Mouse (Mus musculus) stomach, embryonic 15.5 days (tissue): ENCODE results near the gene Gm8332. TPM values are rescaled to one million over a fixed set of nuclear protein-coding genes. Genes with fewer than 3 reads are reported as not detected.
"Not testable (repeated sequence)": the region's sequence is repeated elsewhere in the genome, so short reads cannot be mapped to it uniquely, and the experiment has no call there.

Experiments
- ATAC-seq: fragments of 200-750 bp; cut with Nextera tagmentation; 2 replicates; pipeline ENCODE4 v1.8.0; 2017; ENCODE audit warnings: low read depth, moderate number of reproducible peaks, moderate TSS enrichment; ENCODE audit not compliant: insufficient read depth, low FRiP score
- H3K27ac ChIP-seq: fragments of 300-500 bp; sonication (generic); 2 replicates; pipeline ENCODE4 v1.5.1; 2015; ENCODE audit warnings: mild to moderate bottlenecking, inconsistent platforms
- H3K27me3 ChIP-seq: fragments of 300-500 bp; sonication (generic); replicated peaks from 2 replicates; pipeline ENCODE4 v1.6.1; 2015; ENCODE audit warnings: inconsistent platforms
- H3K36me3 ChIP-seq: fragments of 300-500 bp; sonication (generic); 2 replicates; pipeline ENCODE4 v1.6.1; 2015; ENCODE audit warnings: inconsistent platforms
- H3K4me1 ChIP-seq: fragments of 300-500 bp; sonication (generic); 2 replicates; pipeline ENCODE4 v1.6.1; 2015; ENCODE audit warnings: inconsistent platforms
- H3K4me2 ChIP-seq: fragments of 300-500 bp; sonication (generic); 2 replicates; pipeline ENCODE4 v1.6.1; 2015; ENCODE audit warnings: mild to moderate bottlenecking, inconsistent platforms
- H3K4me3 ChIP-seq: fragments of 300-500 bp; sonication (generic); replicated peaks from 2 replicates; pipeline ENCODE4 v1.5.1; 2015; ENCODE audit warnings: inconsistent platforms
- H3K9ac ChIP-seq: fragments of 300-500 bp; sonication (generic); 2 replicates; pipeline ENCODE4 v1.6.1; 2015; ENCODE audit warnings: inconsistent platforms
- H3K9me3 ChIP-seq: fragments of 300-500 bp; sonication (generic); 2 replicates; pipeline ENCODE4 v1.6.1; 2016; ENCODE audit warnings: inconsistent platforms
- WGBS: fragments of 180-500 bp; shearing (Covaris S2); methylation state at CpG from one replicate; pipeline ENCODE4 v1.1.7; 2015; 5-methylcytosine and 5-hydroxymethylcytosine counted together
- polyA plus RNA-seq: library from polyadenylated mRNA; unstranded; fragments of >200 nt; fragmentation: Nextera tagmentation; extraction: Ambion mirVana; gene quantifications from 2 replicates; pipeline ENCODE4 v1.2.1, GENCODE M21; 2015

Gm8332 gene
- not detected in 2 replicates for polyA plus RNA-seq

- ATAC-seq = not testable (repeated sequence)
- 52% methylated on average over 1 of the region's 2 CpGs for WGBS
Measured at GRCm38 (mm10) chr12:88250000-88250399, at the start of gene Gm8332. Gm8332 (minus strand) TSS chr12:88250100.

GRCm38 (mm10) chr12:88297171-88297570 lies 47.3 kb upstream of the Gm8332 start:
- not testable (repeated sequence) for H3K36me3 ChIP-seq, H3K4me3 ChIP-seq, H3K9ac ChIP-seq, H3K4me1 ChIP-seq, H3K27ac ChIP-seq, H3K4me2 ChIP-seq, ATAC-seq, H3K27me3 ChIP-seq, H3K9me3 ChIP-seq
- WGBS = 58% methylated on average over 2 of the region's 2 CpGs

More at GRCm38 (mm10) chr12:88250000-88250399, at the start of gene Gm8332:
- not testable (repeated sequence) for H3K27me3 ChIP-seq, H3K9ac ChIP-seq, H3K27ac ChIP-seq, H3K4me3 ChIP-seq, H3K9me3 ChIP-seq, H3K4me1 ChIP-seq, H3K4me2 ChIP-seq, H3K36me3 ChIP-seq

- H3K9ac ChIP-seq, H3K36me3 ChIP-seq, H3K4me1 ChIP-seq, H3K27ac ChIP-seq, H3K4me3 ChIP-seq, ATAC-seq, H3K4me2 ChIP-seq, H3K27me3 ChIP-seq, H3K9me3 ChIP-seq: not testable (repeated sequence)
- WGBS = 57% methylated on average over 4 of the region's 4 CpGs
Measured at GRCm38 (mm10) chr12:88293082-88293481, 43.2 kb upstream of the Gm8332 start.

DNA sequence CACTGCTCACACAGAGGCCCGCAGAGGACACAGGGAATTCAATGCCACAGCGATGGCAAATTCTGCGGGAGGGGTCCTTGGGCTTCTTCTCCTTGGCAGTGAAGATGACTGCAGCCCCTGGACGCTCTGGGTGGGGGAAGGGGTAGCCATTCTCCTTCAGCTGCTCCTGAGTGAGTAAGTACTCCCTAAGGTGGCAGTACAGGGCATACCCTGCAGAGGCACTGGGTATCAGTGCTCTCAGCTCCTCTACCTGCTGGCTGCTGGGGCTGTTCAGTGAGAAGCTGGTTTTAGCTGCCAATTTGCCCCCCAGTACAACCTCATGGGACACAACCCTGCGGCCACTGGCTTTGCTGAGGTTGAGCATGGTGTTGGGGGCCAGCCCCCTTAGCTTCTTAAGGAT lies 35.3 kb upstream of the Gm8332 start:
- H3K4me1 ChIP-seq, H3K9me3 ChIP-seq, H3K4me2 ChIP-seq, H3K27ac ChIP-seq, H3K9ac ChIP-seq, H3K36me3 ChIP-seq, H3K27me3 ChIP-seq, H3K4me3 ChIP-seq, ATAC-seq: not testable (repeated sequence)
- 90% methylated on average over 5 of the region's 5 CpGs for WGBS

DNA sequence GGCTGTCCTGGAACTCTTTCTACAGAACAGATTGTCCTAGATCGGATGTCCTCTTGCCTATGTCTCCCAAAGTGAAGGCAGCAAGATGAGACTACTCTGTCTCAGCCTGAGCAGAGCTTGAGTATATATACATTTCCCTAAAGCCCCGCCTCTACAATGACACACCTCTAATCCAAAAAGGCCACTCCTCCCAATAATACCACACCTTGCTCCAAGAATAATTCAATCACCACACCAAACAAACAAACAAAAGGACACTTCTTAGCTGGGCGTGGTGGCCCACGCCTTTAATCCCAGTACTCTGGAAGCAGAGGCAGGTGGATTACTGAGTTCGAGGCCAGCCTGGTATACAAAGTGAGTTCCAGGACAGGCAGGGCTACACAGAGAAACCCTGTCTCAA lies 24.5 kb upstream of the Gm8332 start, which contains the start of gene Gm5662:
Gm5662 (minus strand) TSS at position 101 of the 400 bp plus-strand sequence.
- 78% methylated on average over 5 of the region's 5 CpGs for WGBS
- not testable (repeated sequence) for H3K36me3 ChIP-seq, H3K27me3 ChIP-seq, H3K4me3 ChIP-seq, H3K9me3 ChIP-seq, H3K4me1 ChIP-seq, H3K27ac ChIP-seq, H3K9ac ChIP-seq, H3K4me2 ChIP-seq, ATAC-seq

GRCm38 (mm10) chr12:88257241-88257640 lies 7.3 kb upstream of the Gm8332 start:
- H3K36me3 ChIP-seq = no peaks in the 10 kb centered on the region
- H3K4me1 ChIP-seq = no peaks in the 10 kb centered on the region
- no peak overlapping the region for H3K27ac ChIP-seq
- WGBS = 44% methylated on average over 1 of the region's 1 CpGs
- no peak overlapping the region for H3K4me3 ChIP-seq
- no peaks in the 10 kb centered on the region for H3K9me3 ChIP-seq
- no peak overlapping the region for H3K4me2 ChIP-seq
- H3K9ac ChIP-seq = no peak overlapping the region
- ATAC-seq = no peak
- no peaks in the 10 kb centered on the region for H3K27me3 ChIP-seq

DNA sequence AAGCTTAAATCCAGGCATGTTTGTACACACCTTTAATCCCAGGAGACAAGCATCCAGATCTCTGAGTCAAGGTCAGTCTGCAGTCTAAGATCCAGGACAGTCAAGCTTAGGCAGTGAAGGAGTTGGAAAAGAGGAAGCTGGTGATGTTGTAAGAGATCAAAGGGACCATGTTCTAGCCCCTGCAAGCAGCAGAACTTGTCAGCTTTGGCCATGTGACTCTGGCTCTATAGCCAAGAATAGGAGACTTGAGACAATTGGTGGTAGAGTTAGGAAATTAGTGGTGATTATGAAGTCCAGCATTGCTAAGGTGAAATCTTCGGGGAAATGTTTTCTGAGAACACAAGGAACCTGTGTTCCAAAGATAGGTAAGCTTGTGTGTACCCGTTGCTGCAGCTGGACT lies 6.0 kb upstream of the Gm8332 start:
- H3K9me3 ChIP-seq, ATAC-seq, H3K27ac ChIP-seq, H3K4me1 ChIP-seq, H3K27me3 ChIP-seq, H3K4me2 ChIP-seq, H3K36me3 ChIP-seq, H3K4me3 ChIP-seq, H3K9ac ChIP-seq: not testable (repeated sequence)
- 55% methylated on average over 2 of the region's 2 CpGs for WGBS

DNA sequence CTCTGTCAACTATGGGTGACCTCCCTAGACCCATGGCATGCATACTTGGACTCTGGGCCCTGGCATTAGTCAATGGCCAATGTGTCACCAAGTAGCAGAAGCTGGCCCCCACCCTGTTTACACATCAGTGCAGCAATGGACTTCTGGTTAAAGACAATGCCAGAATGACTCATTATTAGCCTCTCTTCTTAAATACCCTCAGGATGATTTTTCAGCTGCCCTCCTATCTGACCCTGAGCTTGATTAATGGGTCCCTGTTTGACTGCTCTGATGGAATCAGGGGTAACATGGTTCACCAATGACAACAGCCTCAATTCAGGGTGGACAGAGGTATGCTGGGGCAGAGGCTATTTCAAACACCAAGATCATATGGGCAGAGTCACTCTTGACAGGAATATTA lies 4.1 kb downstream of the Gm8332 start:
- not testable (repeated sequence) for ATAC-seq, H3K27me3 ChIP-seq, H3K4me2 ChIP-seq, H3K27ac ChIP-seq, H3K36me3 ChIP-seq, H3K4me3 ChIP-seq, H3K9ac ChIP-seq, H3K4me1 ChIP-seq, H3K9me3 ChIP-seq

- H3K9ac ChIP-seq, H3K9me3 ChIP-seq, H3K27me3 ChIP-seq, H3K4me2 ChIP-seq, H3K27ac ChIP-seq, H3K4me3 ChIP-seq, ATAC-seq, H3K4me1 ChIP-seq, H3K36me3 ChIP-seq: not testable (repeated sequence)
- 19% methylated on average over 1 of the region's 1 CpGs for WGBS
Measured at GRCm38 (mm10) chr12:88242940-88243339, 7.0 kb downstream of the Gm8332 start.

- no peaks in the 10 kb centered on the region for H3K27me3 ChIP-seq
- H3K9me3 ChIP-seq = no peaks in the 10 kb centered on the region
- no peak overlapping the region for H3K4me3 ChIP-seq
- H3K4me1 ChIP-seq = no peaks in the 10 kb centered on the region
- H3K27ac ChIP-seq = no peak overlapping the region
- WGBS = 88% methylated on average over 3 of the region's 3 CpGs
- H3K4me2 ChIP-seq = no peak overlapping the region
- H3K9ac ChIP-seq = no peak overlapping the region
- no peak for ATAC-seq
- no peaks in the 10 kb centered on the region for H3K36me3 ChIP-seq
Measured at GRCm38 (mm10) chr12:88219445-88219844, 30.5 kb downstream of the Gm8332 start.

GRCm38 (mm10) chr12:88218059-88218458 lies 31.8 kb downstream of the Gm8332 start:
- not testable (repeated sequence) for H3K27ac ChIP-seq, H3K36me3 ChIP-seq, ATAC-seq, H3K4me1 ChIP-seq, H3K4me3 ChIP-seq, H3K27me3 ChIP-seq, H3K9ac ChIP-seq, H3K9me3 ChIP-seq, H3K4me2 ChIP-seq

- H3K4me1 ChIP-seq = no peaks in the 10 kb centered on the region
- no peak overlapping the region for H3K4me2 ChIP-seq
- H3K9me3 ChIP-seq = no peaks in the 10 kb centered on the region
- no peak overlapping the region for H3K9ac ChIP-seq
- no peak for ATAC-seq
- no peak overlapping the region for H3K27ac ChIP-seq
- H3K27me3 ChIP-seq = no peaks in the 10 kb centered on the region
- no peaks in the 10 kb centered on the region for H3K36me3 ChIP-seq
- 86% methylated on average over 12 of the region's 12 CpGs for WGBS
- H3K4me3 ChIP-seq = no peak overlapping the region
Measured at GRCm38 (mm10) chr12:88214641-88215040, 35.3 kb downstream of the Gm8332 start.

DNA sequence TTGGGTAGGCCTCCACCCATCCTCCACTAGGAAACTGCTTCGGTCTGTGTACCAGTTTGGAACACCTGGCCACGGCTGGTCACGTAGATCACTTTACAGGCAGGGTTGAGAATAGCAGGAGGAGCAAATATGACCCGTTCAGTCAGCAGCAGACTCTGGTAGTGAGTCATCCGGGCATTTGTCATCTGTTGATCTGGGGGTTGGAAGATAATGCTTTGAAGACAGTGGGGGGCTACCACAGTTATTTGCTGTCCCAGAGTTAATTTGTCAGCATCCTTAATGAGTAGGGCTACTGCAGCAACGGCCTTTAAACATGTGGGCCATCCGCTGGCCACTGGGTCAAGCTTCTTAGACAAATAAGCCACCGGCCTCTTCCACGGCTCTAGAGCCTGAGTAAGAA lies 38.4 kb downstream of the Gm8332 start:
- not testable (repeated sequence) for H3K4me1 ChIP-seq, H3K9me3 ChIP-seq, H3K27ac ChIP-seq, H3K4me2 ChIP-seq, H3K4me3 ChIP-seq, H3K27me3 ChIP-seq, H3K36me3 ChIP-seq, ATAC-seq, H3K9ac ChIP-seq
- WGBS = 84% methylated on average over 9 of the region's 9 CpGs
